Mouse (Mus musculus) fat pad, adult 2 months (tissue): Measurements from ENCODE around the gene Bst2.
A peak's percentile ranks its signal among the peaks of the same experiment; 100 is the strongest.

Experiments used
- DNase-seq: peaks from one replicate; pipeline ENCODE4 v3.0.0-alpha.2; 2011; ENCODE audit warnings: low read depth, low spot score; ENCODE audit errors: extremely low read depth

Bst2 gene

GRCm38 (mm10) chr8:71537028-71537867, at the start of gene Bst2:
Bst2 (minus strand) TSS chr8:71537456.
- peak; percentile 39 for DNase-seq

GRCm38 (mm10) chr8:71586891-71587290, 49.6 kb upstream of the Bst2 start:
- DNase-seq, result no peak

GRCm38 (mm10) chr8:71580201-71580600, 42.9 kb upstream of the Bst2 start:
- no peak for DNase-seq

GRCm38 (mm10) chr8:71579476-71579875, 42.2 kb upstream of the Bst2 start:
- no peak for DNase-seq

DNA sequence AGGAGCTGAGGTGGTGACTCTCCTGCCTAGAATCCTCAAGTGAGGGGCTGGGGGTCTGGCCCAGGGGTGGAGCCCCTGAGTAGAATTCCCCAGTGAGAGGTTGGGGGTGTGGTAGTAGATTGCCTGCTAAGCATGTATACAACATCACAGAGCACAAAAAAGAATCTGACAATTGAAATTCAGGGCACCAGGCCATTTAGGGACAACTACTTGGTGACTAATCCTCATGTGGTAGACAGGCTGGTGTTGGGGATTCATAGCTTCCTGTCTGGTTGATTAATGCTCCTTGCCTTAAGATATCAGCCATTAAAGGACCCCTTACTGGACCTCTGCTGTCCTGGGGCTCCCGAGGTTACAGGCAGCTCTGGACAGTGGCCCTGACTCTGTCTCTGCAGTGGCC, 41.8 kb upstream of the Bst2 start:
- DNase-seq, result no peak

- DNase-seq, result no peak
Observed at GRCm38 (mm10) chr8:71577856-71578387, 40.7 kb upstream of the Bst2 start.

- no peak for DNase-seq
Observed at GRCm38 (mm10) chr8:71575020-71575419, 37.8 kb upstream of the Bst2 start.

DNA sequence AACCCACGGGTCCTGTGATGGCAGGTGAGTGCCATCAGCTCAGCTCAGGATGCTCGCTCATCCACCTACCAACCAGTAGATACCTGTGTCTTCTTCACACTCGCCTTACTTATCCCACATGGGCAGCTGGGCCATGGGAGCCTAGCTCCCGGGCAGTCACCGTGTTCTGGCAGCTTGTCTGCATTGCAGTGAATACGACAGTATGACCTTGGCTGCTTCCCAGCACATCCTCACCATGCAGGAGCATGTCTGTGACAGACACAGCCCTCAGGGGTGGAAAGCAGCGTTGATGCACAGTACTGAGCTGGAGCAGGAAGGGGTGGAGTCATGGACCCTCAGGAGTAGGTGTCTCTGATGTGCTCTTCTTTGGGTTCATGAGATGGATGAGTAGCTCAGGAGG, 37.2 kb upstream of the Bst2 start:
- DNase-seq, result no peak

DNA sequence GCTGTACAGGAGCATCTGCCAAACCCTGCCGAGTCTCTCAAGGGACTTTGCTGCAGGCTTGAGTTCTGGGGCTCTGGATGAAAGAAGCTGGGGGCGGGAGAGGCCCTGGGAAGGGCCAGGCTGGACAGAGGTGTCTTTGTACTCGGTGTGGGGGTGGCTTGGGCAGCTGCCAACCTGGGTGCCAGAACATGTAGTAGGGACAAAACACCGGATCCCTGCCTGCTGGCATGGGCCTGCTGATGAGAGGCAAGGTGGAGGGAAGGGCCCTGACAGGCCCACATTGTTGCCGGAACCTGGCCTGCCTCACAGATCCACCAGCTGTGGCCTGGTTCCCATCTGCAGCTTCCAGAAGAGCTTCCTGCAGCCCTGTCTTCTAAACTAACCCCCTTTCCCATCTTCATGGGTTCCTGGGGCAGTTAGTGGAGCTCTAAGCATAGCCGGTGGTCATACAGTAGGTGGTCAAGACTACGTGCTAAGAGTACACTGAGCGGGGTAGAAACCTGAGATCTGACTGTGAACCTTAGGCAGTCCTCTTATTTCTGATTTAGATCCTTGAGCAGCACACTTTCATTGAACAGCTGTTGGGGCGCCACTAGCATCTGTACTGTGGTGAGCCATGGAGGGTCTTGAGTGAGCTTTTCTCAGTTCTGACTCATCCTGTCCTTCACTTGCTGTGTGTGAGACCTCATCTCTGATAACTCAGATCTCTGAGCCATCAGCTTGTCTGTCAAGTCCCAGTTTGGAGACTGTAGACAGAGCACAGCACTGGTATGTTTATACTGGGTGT, 35.8 kb upstream of the Bst2 start:
- DNase-seq, result peak; percentile 84

- DNase-seq, result no peak
Observed at GRCm38 (mm10) chr8:71572077-71572476, 34.8 kb upstream of the Bst2 start.

DNA sequence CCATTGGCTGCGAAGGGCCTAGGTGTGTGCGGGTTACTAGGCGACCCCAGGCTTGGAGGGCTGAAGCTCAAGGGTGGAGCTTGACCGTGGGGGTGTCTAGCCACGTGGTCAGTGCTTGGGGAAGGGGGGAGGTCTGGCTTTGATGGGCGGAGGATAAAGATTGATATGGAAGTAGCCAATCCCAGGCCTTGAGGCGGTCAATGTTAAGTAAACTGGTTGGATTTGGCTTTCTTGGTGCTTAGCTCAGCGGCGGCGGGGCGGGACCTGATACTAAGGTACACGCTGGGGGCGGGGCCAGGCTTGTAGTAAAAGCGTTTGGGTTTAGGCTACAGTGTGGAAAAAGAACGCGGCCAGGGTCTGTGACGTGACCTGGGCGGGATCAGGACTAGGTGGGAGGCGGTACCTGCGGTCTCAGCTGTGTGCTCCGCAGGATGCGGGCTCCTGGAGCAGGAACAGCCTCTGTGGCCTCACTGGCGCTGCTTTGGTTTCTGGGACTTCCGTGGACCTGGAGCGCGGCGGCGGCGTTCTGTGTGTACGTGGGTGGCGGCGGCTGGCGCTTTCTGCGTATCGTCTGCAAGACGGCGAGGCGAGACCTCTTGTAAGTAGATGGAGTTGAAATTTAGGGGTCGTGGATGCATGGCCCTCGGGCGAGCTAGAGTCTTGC, 33.2 kb upstream of the Bst2 start:
- DNase-seq, result peak; percentile 94

DNA sequence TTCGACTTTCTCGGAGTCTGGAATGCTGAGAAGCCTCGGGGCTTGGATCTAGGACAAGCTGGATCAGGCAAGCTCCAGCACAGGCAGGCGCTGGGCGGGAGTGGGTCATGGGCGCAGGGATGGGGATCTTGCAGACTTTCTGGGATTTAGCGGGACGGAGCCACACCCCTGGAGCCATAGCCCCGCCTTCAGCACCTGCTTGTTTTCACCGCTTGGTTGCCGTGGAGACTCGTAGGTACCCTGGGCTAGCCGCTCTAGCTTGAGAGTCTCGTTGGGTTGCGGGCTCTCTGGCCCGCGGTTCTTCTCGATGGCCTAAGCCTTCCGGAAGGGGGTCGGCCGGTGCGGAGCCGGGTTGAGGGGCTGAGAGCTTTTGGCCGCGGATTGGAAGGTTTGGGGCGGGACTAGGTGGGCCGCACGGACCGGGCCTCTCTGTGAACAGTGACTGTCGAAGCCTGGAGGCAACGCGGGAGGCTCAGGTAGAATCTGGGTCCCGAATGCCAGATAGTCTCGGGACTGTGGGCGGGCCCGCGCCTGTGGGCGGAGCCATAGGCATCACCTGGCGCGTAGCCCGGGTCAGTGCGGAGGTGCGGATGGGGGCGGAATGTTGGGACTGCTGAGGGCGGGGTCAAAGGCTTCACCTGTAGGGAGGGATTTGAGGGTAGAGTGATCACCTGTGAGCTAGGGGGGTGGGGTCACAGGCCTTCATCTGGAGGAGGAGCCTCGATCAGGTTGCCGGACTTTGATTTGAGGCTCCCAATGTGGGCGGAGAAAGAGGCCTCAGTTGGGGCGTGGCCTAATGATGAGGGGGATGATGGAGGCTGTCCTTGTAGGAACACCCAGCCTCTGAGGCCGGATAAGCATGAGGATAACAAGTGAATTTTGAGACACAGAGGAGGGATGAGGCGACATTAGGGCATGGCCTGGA, 32.4 kb upstream of the Bst2 start:
- DNase-seq, result peak; percentile 92

- no peak for DNase-seq
Observed at GRCm38 (mm10) chr8:71568941-71569340, 31.7 kb upstream of the Bst2 start.

GRCm38 (mm10) chr8:71568387-71568937, 31.2 kb upstream of the Bst2 start, which contains the start of gene Slc27a1:
Slc27a1 (plus strand) TSS chr8:71568882.
- no peak for DNase-seq

- no peak for DNase-seq
Observed at GRCm38 (mm10) chr8:71567587-71567986, 30.3 kb upstream of the Bst2 start.

DNA sequence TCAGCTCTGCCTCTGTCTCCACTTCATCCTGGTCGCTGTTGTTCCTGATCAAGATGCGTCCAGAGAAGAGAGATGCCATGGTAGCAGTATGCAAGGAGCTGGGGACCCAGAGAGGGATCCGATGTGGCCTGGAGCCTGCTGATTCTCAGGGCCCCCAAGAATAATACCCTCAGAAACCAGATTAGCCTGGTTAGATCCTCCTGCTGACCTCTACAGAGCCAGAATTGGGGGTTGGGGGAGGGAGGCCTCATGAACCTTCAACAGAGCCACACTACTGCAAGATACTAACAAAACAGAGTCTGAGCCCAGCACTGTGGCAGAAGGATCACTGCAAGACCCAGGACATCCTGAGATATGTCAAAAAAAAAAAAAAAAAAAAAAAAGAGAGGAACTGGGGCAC, 29.2 kb upstream of the Bst2 start, which contains the start of gene Nxnl1:
Gene Nxnl1 (minus strand): TSS at position 101 of the 400 bp plus-strand sequence.
- no peak for DNase-seq

- no peak for DNase-seq
Observed at GRCm38 (mm10) chr8:71563992-71564391, 26.7 kb upstream of the Bst2 start.

DNA sequence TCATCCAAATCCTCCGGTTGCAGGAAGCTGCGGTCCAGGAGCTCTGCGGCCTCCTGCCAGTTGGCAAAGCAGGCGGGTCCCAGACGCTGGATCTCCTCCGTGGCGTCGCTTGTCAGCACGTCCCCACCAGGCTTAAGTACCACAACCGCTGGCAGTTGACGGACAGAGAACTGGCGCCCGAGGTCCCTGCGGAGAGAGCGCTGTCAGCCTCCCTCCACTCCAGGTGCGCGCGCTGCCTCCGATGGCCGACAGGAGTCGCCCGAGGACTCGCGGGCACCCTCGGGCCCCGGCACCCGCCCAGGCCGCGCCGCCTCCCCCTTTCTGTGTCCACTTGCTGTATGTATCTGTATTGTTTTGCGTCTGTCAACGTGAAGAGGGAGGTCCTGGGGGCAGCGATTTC, 25.5 kb upstream of the Bst2 start:
- DNase-seq, result no peak

GRCm38 (mm10) chr8:71561401-71561800, 24.1 kb upstream of the Bst2 start:
- no peak for DNase-seq

DNA sequence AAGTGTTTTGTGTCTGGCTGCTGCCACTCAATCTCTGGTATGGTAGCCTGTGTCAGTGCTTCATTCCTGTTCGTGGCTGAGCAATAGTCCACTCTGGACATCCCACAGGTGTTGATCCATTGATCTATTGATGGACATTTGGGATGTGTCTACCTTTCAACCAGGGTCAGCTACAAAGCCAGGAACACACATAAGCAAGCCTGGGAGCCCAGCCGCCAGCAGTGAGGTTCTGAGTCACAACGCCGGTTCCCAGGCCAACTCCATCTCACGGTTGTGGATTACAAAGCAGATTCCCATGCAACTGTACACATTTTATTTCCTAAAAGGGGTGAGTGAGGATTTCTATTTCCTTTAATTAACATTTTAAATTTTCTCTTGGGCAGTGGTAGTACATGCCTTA, 23.5 kb upstream of the Bst2 start:
- DNase-seq, result no peak
